Mouse (Mus musculus): ENCODE measurements around the gene Btbd9.

Gene Btbd9

GRCm38 (mm10) chr17:30474561-30474960 lies 101.7 kb downstream of the Btbd9 start:
- no peak for DNase-seq

GRCm38 (mm10) chr17:30472776-30473175 lies 103.5 kb downstream of the Btbd9 start:
- DNase-seq = no peak

GRCm38 (mm10) chr17:30471512-30471911 lies 104.8 kb downstream of the Btbd9 start:
- no peak for DNase-seq

- no peak for DNase-seq
Measured at GRCm38 (mm10) chr17:30470790-30471189, 105.5 kb downstream of the Btbd9 start.

GRCm38 (mm10) chr17:30470286-30470685 lies 106.0 kb downstream of the Btbd9 start:
- no peak for DNase-seq

- no peak for DNase-seq
Measured at GRCm38 (mm10) chr17:30469511-30470076, 106.7 kb downstream of the Btbd9 start.

- no peak for DNase-seq
Measured at GRCm38 (mm10) chr17:30468368-30468767, 107.9 kb downstream of the Btbd9 start.

- DNase-seq = no peak
Measured at GRCm38 (mm10) chr17:30467566-30468213, 108.6 kb downstream of the Btbd9 start.

GRCm38 (mm10) chr17:30465060-30465762 lies 111.1 kb downstream of the Btbd9 start:
- no peak for DNase-seq

- no peak for DNase-seq
Measured at GRCm38 (mm10) chr17:30464240-30464745, 112.0 kb downstream of the Btbd9 start.

GRCm38 (mm10) chr17:30460727-30461349 lies 115.5 kb downstream of the Btbd9 start:
- DNase-seq = no peak

- no peak for DNase-seq
Measured at GRCm38 (mm10) chr17:30459706-30460105, 116.6 kb downstream of the Btbd9 start.

GRCm38 (mm10) chr17:30458926-30459325 lies 117.4 kb downstream of the Btbd9 start:
- no peak for DNase-seq

- no peak for DNase-seq
Measured at GRCm38 (mm10) chr17:30458301-30458700, 118.0 kb downstream of the Btbd9 start.

GRCm38 (mm10) chr17:30457486-30457885 lies 118.8 kb downstream of the Btbd9 start:
- no peak for DNase-seq

- no peak for DNase-seq
Measured at GRCm38 (mm10) chr17:30456293-30456692, 120.0 kb downstream of the Btbd9 start.

GRCm38 (mm10) chr17:30454862-30455243 lies 121.4 kb downstream of the Btbd9 start:
- peak; percentile 90 for DNase-seq

GRCm38 (mm10) chr17:30454155-30454861 lies 122.0 kb downstream of the Btbd9 start:
- DNase-seq = no peak

GRCm38 (mm10) chr17:30453272-30453671 lies 123.0 kb downstream of the Btbd9 start:
- no peak for DNase-seq

- no peak for DNase-seq
Measured at GRCm38 (mm10) chr17:30452363-30452762, 123.9 kb downstream of the Btbd9 start.

- DNase-seq = no peak
Measured at GRCm38 (mm10) chr17:30448562-30448961, 127.7 kb downstream of the Btbd9 start.

- DNase-seq = no peak
Measured at GRCm38 (mm10) chr17:30445805-30446441, 130.4 kb downstream of the Btbd9 start.
